Mouse (Mus musculus) megakaryocyte, adult 5-6 weeks (primary cell): ENCODE measurements around the gene Ccni. TPM values are rescaled to one million over a fixed set of nuclear protein-coding genes. Genes with fewer than 3 reads are reported as not detected.

Source experiments
- ATAC-seq: 2 replicates; pipeline ENCODE4 v1.8.0; 2016; ENCODE audit warnings: mild to moderate bottlenecking, inconsistent platforms; ENCODE audit not compliant: poor library complexity, severe bottlenecking
- total RNA-seq, 2 experiments: library from RNA; stranded (forward) in 1 of 2; stranded (reverse) in 1 of 2; fragments of 153-499, 151-499 nt in 1 of 2; fragments of 221-1000, 200-1000 nt in 1 of 2; gene quantifications; 2 replicates each; pipeline versions ENCODE4 v1.2.3 to v1.2.4; 2015 to 2017

Gene Ccni
- total RNA-seq (2015) (180 and 198 TPM in 2 replicates), total RNA-seq (2017) (196 and 202 TPM in 2 replicates)

- ATAC-seq, result peak; percentile 85
These were observed at the start of gene Ccni, which contains the start of gene 2010109A12Rik for GRCm38 (mm10) chr5:93206109-93207005. Gene Ccni (minus strand): TSS chr5:93206495. Gene 2010109A12Rik (plus strand): TSS chr5:93206518.

GRCm38 (mm10) chr5:93255759-93256265 is 49.5 kb upstream of the Ccni start:
- ATAC-seq, result no peak

GRCm38 (mm10) chr5:93251001-93251760 is 44.9 kb upstream of the Ccni start:
- no peak for ATAC-seq

GRCm38 (mm10) chr5:93249940-93250578 is 43.8 kb upstream of the Ccni start:
- no peak for ATAC-seq

- no peak for ATAC-seq
These were observed 39.0 kb upstream of the Ccni start for GRCm38 (mm10) chr5:93245280-93245679.

GRCm38 (mm10) chr5:93239590-93240544 is 33.6 kb upstream of the Ccni start:
- peak; percentile 98 for ATAC-seq

GRCm38 (mm10) chr5:93236541-93236940 is 30.2 kb upstream of the Ccni start:
- ATAC-seq, result no peak

- ATAC-seq, result no peak
These were observed 29.6 kb upstream of the Ccni start for GRCm38 (mm10) chr5:93235888-93236287.

GRCm38 (mm10) chr5:93234605-93235004 is 28.3 kb upstream of the Ccni start:
- no peak for ATAC-seq

- no peak for ATAC-seq
These were observed 27.8 kb upstream of the Ccni start for GRCm38 (mm10) chr5:93234130-93234529.

GRCm38 (mm10) chr5:93232838-93233237 is 26.5 kb upstream of the Ccni start:
- ATAC-seq, result no peak

GRCm38 (mm10) chr5:93231721-93232120 is 25.4 kb upstream of the Ccni start:
- no peak for ATAC-seq

- no peak for ATAC-seq
These were observed 23.2 kb upstream of the Ccni start for GRCm38 (mm10) chr5:93229527-93229926.

GRCm38 (mm10) chr5:93227157-93227556 is 20.9 kb upstream of the Ccni start:
- no peak for ATAC-seq

- ATAC-seq, result no peak
These were observed 18.3 kb upstream of the Ccni start for GRCm38 (mm10) chr5:93224549-93224948.

GRCm38 (mm10) chr5:93221661-93222060 is 15.4 kb upstream of the Ccni start:
- no peak for ATAC-seq

- ATAC-seq, result no peak
These were observed 12.1 kb upstream of the Ccni start for GRCm38 (mm10) chr5:93218375-93218774.

GRCm38 (mm10) chr5:93207555-93207954 is 1.3 kb upstream of the Ccni start:
- no peak for ATAC-seq

GRCm38 (mm10) chr5:93207006-93207348 is 682 bp upstream of the Ccni start:
- ATAC-seq, result no peak
